Mouse (Mus musculus) limb, embryonic 12.5 days (tissue): ENCODE results near the gene Gal3st2. TPM values are rescaled to one million over a fixed set of nuclear protein-coding genes. Genes with fewer than 3 reads are reported as not detected.
"Not testable (repeated sequence)": the region's sequence is repeated elsewhere in the genome, so short reads cannot be mapped to it uniquely, and the experiment has no call there.

Experiments
- ATAC-seq: fragments of 200-750 bp; cut with Nextera tagmentation; 2 replicates; pipeline ENCODE4 v1.8.0; 2017; ENCODE audit warnings: low read depth, moderate TSS enrichment; ENCODE audit not compliant: insufficient number of reproducible peaks, insufficient read depth, low FRiP score, low TSS enrichment
- H3K27ac ChIP-seq: fragments of 300-500 bp; sonication (generic); 2 replicates; pipeline ENCODE4 v1.5.1; 2016; ENCODE audit warnings: mild to moderate bottlenecking, moderate library complexity
- H3K27me3 ChIP-seq: fragments of 300-500 bp; sonication (generic); 2 replicates; pipeline ENCODE4 v1.6.1; 2016; ENCODE audit warnings: mild to moderate bottlenecking, moderate library complexity
- H3K36me3 ChIP-seq: fragments of 300-500 bp; sonication (generic); 2 replicates; pipeline ENCODE4 v1.6.1; 2016; ENCODE audit warnings: mild to moderate bottlenecking, moderate library complexity
- H3K4me1 ChIP-seq: fragments of 300-500 bp; sonication (generic); replicated peaks from 2 replicates; pipeline ENCODE4 v1.6.1; 2016
- H3K4me2 ChIP-seq: fragments of 300-500 bp; sonication (generic); 2 replicates; pipeline ENCODE4 v1.6.1; 2016; ENCODE audit warnings: mild to moderate bottlenecking, moderate library complexity
- H3K4me3 ChIP-seq: fragments of 300-500 bp; sonication (generic); replicated peaks from 2 replicates; pipeline ENCODE4 v1.5.1; 2016; ENCODE audit warnings: mild to moderate bottlenecking
- H3K9ac ChIP-seq: fragments of 300-500 bp; sonication (generic); replicated peaks from 2 replicates; pipeline ENCODE4 v1.6.1; 2016; ENCODE audit warnings: mild to moderate bottlenecking, moderate library complexity
- H3K9me3 ChIP-seq: fragments of 300-500 bp; sonication (generic); 2 replicates; pipeline ENCODE4 v1.6.1; 2016; ENCODE audit warnings: mild to moderate bottlenecking, moderate library complexity
- WGBS: fragments of 180-500 bp; shearing (Covaris S2); methylation state at CpG from one replicate; pipeline ENCODE4 v1.1.7; 2016; 5-methylcytosine and 5-hydroxymethylcytosine counted together
- polyA plus RNA-seq: library from polyadenylated mRNA; unstranded; fragments of >200 nt; fragmentation: Nextera tagmentation; extraction: Ambion mirVana; gene quantifications from 2 replicates; pipeline ENCODE4 v1.2.1, GENCODE M21; 2016

The Gal3st2 gene
- polyA plus RNA-seq, 1 experiment from 2014 or later: 0.31 TPM

GRCm38 (mm10) chr1:93922609-93923008 is 61.5 kb downstream of the Gal3st2 start:
- not testable (repeated sequence) for H3K9ac ChIP-seq, H3K9me3 ChIP-seq, H3K27me3 ChIP-seq, H3K4me1 ChIP-seq, ATAC-seq, H3K36me3 ChIP-seq, H3K27ac ChIP-seq, H3K4me2 ChIP-seq, H3K4me3 ChIP-seq
- 87% methylated on average over 3 of the region's 3 CpGs for WGBS

- not testable (repeated sequence) for H3K27ac ChIP-seq, H3K4me1 ChIP-seq, H3K4me3 ChIP-seq, H3K9ac ChIP-seq, H3K9me3 ChIP-seq, H3K27me3 ChIP-seq, H3K4me2 ChIP-seq, ATAC-seq, H3K36me3 ChIP-seq
- 45% methylated on average over 2 of the region's 2 CpGs for WGBS
Observed at GRCm38 (mm10) chr1:93923098-93923497, 62.0 kb downstream of the Gal3st2 start.

Other genes with a start within 250 kb of the Gal3st2 start
- 194 and 202 TPM in 2 replicates for gene Stk25, start 202.6 kb upstream of the Gal3st2 start, polyA plus RNA-seq
- 32.2 and 38.7 TPM in 2 replicates for gene Bok, start 175.6 kb upstream of the Gal3st2 start, polyA plus RNA-seq
- 89.2 and 103 TPM in 2 replicates for gene Atg4b, start 109.8 kb upstream of the Gal3st2 start, polyA plus RNA-seq
- 52.8 and 53.1 TPM in 2 replicates for gene Thap4, start 106.4 kb upstream of the Gal3st2 start, polyA plus RNA-seq
- gene Dtymk, start 59.4 kb upstream of the Gal3st2 start, polyA plus RNA-seq: 278 and 281 TPM in 2 replicates
- gene Ing5, start 57.3 kb upstream of the Gal3st2 start, polyA plus RNA-seq: 16.8 and 17.9 TPM in 2 replicates
- gene D2hgdh, start 36.4 kb upstream of the Gal3st2 start, polyA plus RNA-seq: 16.2 and 17.9 TPM in 2 replicates
- not detected in 2 replicates for gene Gal3st2b, start 57.0 kb downstream of the Gal3st2 start, polyA plus RNA-seq
- not detected in 2 replicates for gene Gal3st2c, start 129.2 kb downstream of the Gal3st2 start, polyA plus RNA-seq
- not detected in 2 replicates for gene Neu4, start 159.1 kb downstream of the Gal3st2 start, polyA plus RNA-seq
- not detected in 2 replicates for gene Pdcd1, start 191.2 kb downstream of the Gal3st2 start, polyA plus RNA-seq